Mouse (Mus musculus): ENCODE results near the gene P2ry14. TPM values are rescaled to one million over a fixed set of nuclear protein-coding genes. Genes with fewer than 3 reads are reported as not detected.

Gene P2ry14
- polyA plus RNA-seq, 1 experiment from 2014 or later: 24.7 TPM

- WGBS: 28% methylated on average over 2 of the region's 2 CpGs
- Histone ChIP-seq H3K27ac (peak overlapping the region; percentile 71), H3K4me1 (peaks cover 15% of the 10 kb centered on the region), H3K36me3 (no peaks in the 10 kb centered on the region), H3K4me3 (no peak overlapping the region), H3K9me3 (no peaks in the 10 kb centered on the region), H3K4me2 (no peak overlapping the region), H3K27me3 (no peaks in the 10 kb centered on the region), H3K9ac (no peak overlapping the region)
- no peak for ATAC-seq (ENCODE audit: borderline replicate concordance, extremely low read depth, low FRiP score, low TSS enrichment)
These were observed 16.7 kb upstream of the P2ry14 start for GRCm38 (mm10) chr3:59169921-59170627.

- Histone ChIP-seq H3K27ac (no peak overlapping the region), H3K4me2 (no peak overlapping the region), H3K9ac (no peak overlapping the region), H3K27me3 (no peaks in the 10 kb centered on the region), H3K9me3 (no peaks in the 10 kb centered on the region), H3K4me3 (no peak overlapping the region), H3K4me1 (peaks cover 11% of the 10 kb centered on the region), H3K36me3 (no peaks in the 10 kb centered on the region)
- no peak for ATAC-seq (ENCODE audit: borderline replicate concordance, extremely low read depth, low FRiP score, low TSS enrichment)
- WGBS: 67% methylated on average over 4 of the region's 4 CpGs
These were observed 15.8 kb upstream of the P2ry14 start for GRCm38 (mm10) chr3:59169215-59169614.

GRCm38 (mm10) chr3:59168476-59168875, 15.1 kb upstream of the P2ry14 start:
- ATAC-seq (ENCODE audit: borderline replicate concordance, extremely low read depth, low FRiP score, low TSS enrichment): no peak
- no peaks in the 10 kb centered on the region for H3K9me3 ChIP-seq
- H3K9ac ChIP-seq: no peak overlapping the region
- H3K4me2 ChIP-seq: no peak overlapping the region
- 86% methylated on average over 6 of the region's 6 CpGs for WGBS
- H3K4me3 ChIP-seq: no peak overlapping the region
- peak overlapping the region; percentile 85; the same call in 1 of the 2 replicates for H3K27ac ChIP-seq
- no peaks in the 10 kb centered on the region for H3K27me3 ChIP-seq
- H3K36me3 ChIP-seq: no peaks in the 10 kb centered on the region
- peaks cover 11% of the 10 kb centered on the region for H3K4me1 ChIP-seq

GRCm38 (mm10) chr3:59167417-59168054, 14.1 kb upstream of the P2ry14 start:
- no peak overlapping the region for H3K4me3 ChIP-seq
- no peaks in the 10 kb centered on the region for H3K36me3 ChIP-seq
- H3K4me2 ChIP-seq: no peak overlapping the region
- H3K27me3 ChIP-seq: no peaks in the 10 kb centered on the region
- WGBS: 34% methylated on average over 2 of the region's 2 CpGs
- peak; percentile 92 for ATAC-seq (ENCODE audit: borderline replicate concordance, extremely low read depth, low FRiP score, low TSS enrichment)
- H3K9ac ChIP-seq: no peak overlapping the region
- H3K9me3 ChIP-seq: no peaks in the 10 kb centered on the region
- H3K27ac ChIP-seq: peak overlapping the region; percentile 85
- H3K4me1 ChIP-seq: peaks cover 11% of the 10 kb centered on the region

- Histone ChIP-seq H3K27ac (peak overlapping the region; percentile 13; the same call in 1 of the 2 replicates), H3K36me3 (no peaks in the 10 kb centered on the region), H3K9ac (no peak overlapping the region), H3K4me1 (no peaks in the 10 kb centered on the region), H3K9me3 (no peaks in the 10 kb centered on the region), H3K27me3 (no peaks in the 10 kb centered on the region), H3K4me3 (no peak overlapping the region), H3K4me2 (no peak overlapping the region)
- no peak for ATAC-seq (ENCODE audit: borderline replicate concordance, extremely low read depth, low FRiP score, low TSS enrichment)
- 59% methylated on average over 1 of the region's 1 CpGs for WGBS
These were observed 7.0 kb upstream of the P2ry14 start for GRCm38 (mm10) chr3:59160465-59160864.

GRCm38 (mm10) chr3:59157048-59157447, 3.6 kb upstream of the P2ry14 start:
- no peaks in the 10 kb centered on the region for H3K9me3 ChIP-seq
- 88% methylated on average over 5 of the region's 5 CpGs for WGBS
- H3K4me3 ChIP-seq: no peak overlapping the region
- H3K27me3 ChIP-seq: no peaks in the 10 kb centered on the region
- no peak overlapping the region for H3K4me2 ChIP-seq
- no peaks in the 10 kb centered on the region for H3K36me3 ChIP-seq
- no peak for ATAC-seq (ENCODE audit: borderline replicate concordance, extremely low read depth, low FRiP score, low TSS enrichment)
- H3K27ac ChIP-seq: no peak overlapping the region
- no peak overlapping the region for H3K9ac ChIP-seq
- no peaks in the 10 kb centered on the region for H3K4me1 ChIP-seq

- no peak overlapping the region for H3K9ac ChIP-seq
- no peaks in the 10 kb centered on the region for H3K36me3 ChIP-seq
- H3K4me1 ChIP-seq: no peaks in the 10 kb centered on the region
- WGBS: 93% methylated on average over 6 of the region's 6 CpGs
- no peak for ATAC-seq (ENCODE audit: borderline replicate concordance, extremely low read depth, low FRiP score, low TSS enrichment)
- no peak overlapping the region for H3K4me2 ChIP-seq
- no peak overlapping the region for H3K27ac ChIP-seq
- no peaks in the 10 kb centered on the region for H3K27me3 ChIP-seq
- no peak overlapping the region for H3K4me3 ChIP-seq
- H3K9me3 ChIP-seq: no peaks in the 10 kb centered on the region
These were observed 2.0 kb upstream of the P2ry14 start for GRCm38 (mm10) chr3:59155404-59155803.

GRCm38 (mm10) chr3:59154888-59155287, 1.5 kb upstream of the P2ry14 start:
- no peak overlapping the region for H3K4me3 ChIP-seq
- no peaks in the 10 kb centered on the region for H3K36me3 ChIP-seq
- H3K27me3 ChIP-seq: no peaks in the 10 kb centered on the region
- H3K9me3 ChIP-seq: no peaks in the 10 kb centered on the region
- no peak for ATAC-seq (ENCODE audit: borderline replicate concordance, extremely low read depth, low FRiP score, low TSS enrichment)
- no peak overlapping the region for H3K9ac ChIP-seq
- no peak overlapping the region for H3K27ac ChIP-seq
- WGBS: 68% methylated on average over 2 of the region's 2 CpGs
- H3K4me1 ChIP-seq: no peaks in the 10 kb centered on the region
- H3K4me2 ChIP-seq: no peak overlapping the region

GRCm38 (mm10) chr3:59150624-59151023, 2.8 kb downstream of the P2ry14 start:
- Histone ChIP-seq H3K9ac (no peak overlapping the region), H3K9me3 (no peaks in the 10 kb centered on the region), H3K4me2 (no peak overlapping the region), H3K27me3 (no peaks in the 10 kb centered on the region), H3K4me1 (no peaks in the 10 kb centered on the region), H3K36me3 (no peaks in the 10 kb centered on the region), H3K27ac (no peak overlapping the region), H3K4me3 (no peak overlapping the region)
- WGBS: 96% methylated on average over 2 of the region's 2 CpGs
- ATAC-seq (ENCODE audit: borderline replicate concordance, extremely low read depth, low FRiP score, low TSS enrichment): no peak

GRCm38 (mm10) chr3:59149646-59150045, 3.8 kb downstream of the P2ry14 start:
- H3K4me3 ChIP-seq: no peak overlapping the region
- H3K4me2 ChIP-seq: no peak overlapping the region
- H3K9me3 ChIP-seq: no peaks in the 10 kb centered on the region
- no peak overlapping the region for H3K9ac ChIP-seq
- H3K36me3 ChIP-seq: no peaks in the 10 kb centered on the region
- H3K27ac ChIP-seq: no peak overlapping the region
- no peaks in the 10 kb centered on the region for H3K4me1 ChIP-seq
- ATAC-seq (ENCODE audit: borderline replicate concordance, extremely low read depth, low FRiP score, low TSS enrichment): no peak
- no peaks in the 10 kb centered on the region for H3K27me3 ChIP-seq

- Histone ChIP-seq H3K4me1 (peaks cover 17% of the 10 kb centered on the region), H3K9me3 (no peaks in the 10 kb centered on the region), H3K27me3 (no peaks in the 10 kb centered on the region), H3K4me2 (no peak overlapping the region), H3K27ac (no peak overlapping the region), H3K9ac (no peak overlapping the region), H3K4me3 (no peak overlapping the region), H3K36me3 (no peaks in the 10 kb centered on the region)
- ATAC-seq (ENCODE audit: borderline replicate concordance, extremely low read depth, low FRiP score, low TSS enrichment): no peak
- 55% methylated on average over 5 of the region's 5 CpGs for WGBS
These were observed 8.2 kb downstream of the P2ry14 start for GRCm38 (mm10) chr3:59145194-59145593.

- Histone ChIP-seq H3K4me2 (no peak overlapping the region), H3K9ac (no peak overlapping the region), H3K27ac (peak overlapping the region; percentile 48), H3K4me3 (no peak overlapping the region), H3K4me1 (peaks cover 27% of the 10 kb centered on the region), H3K36me3 (no peaks in the 10 kb centered on the region), H3K9me3 (no peaks in the 10 kb centered on the region), H3K27me3 (no peaks in the 10 kb centered on the region)
- ATAC-seq (ENCODE audit: borderline replicate concordance, extremely low read depth, low FRiP score, low TSS enrichment): no peak
- 32% methylated on average over 8 of the region's 8 CpGs for WGBS
These were observed 11.7 kb downstream of the P2ry14 start for GRCm38 (mm10) chr3:59141507-59142305.
